Mouse (Mus musculus) cerebellum, postnatal 25 days (tissue): Measurements from ENCODE around the gene Fam216a.

Source experiments
- DNase-seq, 2 experiments: peaks; one replicate each; pipeline ENCODE4 v3.0.0; 2021; ENCODE audit warnings: mixed read lengths in 2 of 2

The Fam216a gene

GRCm38 (mm10) chr5:122390671-122391070, 18.5 kb upstream of the Fam216a start:
- DNase-seq, result no peak

DNA sequence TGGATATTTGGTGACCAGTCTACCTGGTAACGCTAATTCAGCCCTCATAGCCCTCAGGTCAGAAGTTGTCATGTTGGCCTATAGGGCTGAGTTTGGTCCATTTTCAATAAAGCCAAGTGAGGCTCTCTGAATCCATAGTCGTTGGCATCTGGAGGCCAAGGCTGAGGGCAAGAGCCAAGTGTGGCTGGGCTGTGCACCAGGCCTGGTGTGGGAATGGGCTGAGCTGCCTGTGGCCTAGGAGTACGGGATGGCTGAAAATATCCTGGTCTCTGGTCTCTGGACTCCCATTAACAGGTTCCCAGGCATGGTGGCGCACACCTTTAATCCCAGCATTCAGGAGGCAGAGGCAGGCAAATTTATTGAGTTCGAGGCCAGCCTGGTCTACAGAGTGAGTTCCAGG, 17.8 kb upstream of the Fam216a start:
- peak; percentile 43 to 63 for DNase-seq

- peak; percentile 88 to 90 for DNase-seq
These were observed 7.4 kb upstream of the Fam216a start for GRCm38 (mm10) chr5:122379374-122380155.

DNA sequence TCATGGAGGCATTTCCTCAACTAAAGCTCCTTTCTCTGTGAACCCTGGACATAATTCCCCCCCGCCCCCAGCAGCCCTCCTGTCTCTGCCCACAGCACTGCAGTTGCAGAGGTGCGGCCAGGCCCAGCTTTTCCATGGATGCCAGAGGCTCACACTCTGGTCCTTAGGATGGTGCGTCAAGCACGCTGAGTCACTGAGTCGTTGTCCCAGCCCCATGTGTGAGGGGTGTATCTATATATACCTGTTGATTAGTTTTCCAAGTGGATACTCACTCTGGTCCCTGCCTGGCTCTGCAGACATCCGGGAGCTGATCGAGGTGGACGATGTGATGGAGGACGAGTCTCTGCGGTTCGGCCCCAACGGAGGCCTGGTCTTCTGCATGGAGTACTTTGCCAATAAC, 6.0 kb upstream of the Fam216a start:
- DNase-seq, result peak in 1 of 2 experiments; percentile 13

GRCm38 (mm10) chr5:122377101-122377833, 5.1 kb upstream of the Fam216a start:
- DNase-seq, result no peak

DNA sequence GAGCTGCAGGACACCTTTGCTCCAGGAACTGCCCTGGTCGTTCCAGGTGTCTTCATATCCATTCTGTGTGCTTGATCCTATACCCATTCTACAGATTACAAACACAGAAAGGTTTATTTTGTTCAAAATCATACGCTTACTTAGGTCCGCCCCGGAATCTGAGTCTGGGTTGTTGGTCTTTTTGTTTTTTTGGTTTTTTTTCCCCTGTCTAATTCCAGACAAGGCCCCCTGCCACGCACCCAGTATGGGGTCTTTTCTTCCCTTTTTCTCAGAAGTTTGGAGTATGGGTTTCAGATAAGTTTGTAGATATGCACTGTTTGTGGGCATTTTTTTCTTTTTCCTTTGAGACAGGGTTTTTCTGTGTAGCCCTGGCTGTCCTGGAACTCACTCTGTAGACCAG, 714 bp upstream of the Fam216a start:
- peak in 1 of 2 experiments; percentile 40 for DNase-seq

GRCm38 (mm10) chr5:122371591-122372191, 473 bp downstream of the Fam216a start, which contains the start of gene Gpn3:
Gene Gpn3, plus strand, starts transcription at chr5:122371876.
- peak in 1 of 2 experiments; percentile 69 for DNase-seq

DNA sequence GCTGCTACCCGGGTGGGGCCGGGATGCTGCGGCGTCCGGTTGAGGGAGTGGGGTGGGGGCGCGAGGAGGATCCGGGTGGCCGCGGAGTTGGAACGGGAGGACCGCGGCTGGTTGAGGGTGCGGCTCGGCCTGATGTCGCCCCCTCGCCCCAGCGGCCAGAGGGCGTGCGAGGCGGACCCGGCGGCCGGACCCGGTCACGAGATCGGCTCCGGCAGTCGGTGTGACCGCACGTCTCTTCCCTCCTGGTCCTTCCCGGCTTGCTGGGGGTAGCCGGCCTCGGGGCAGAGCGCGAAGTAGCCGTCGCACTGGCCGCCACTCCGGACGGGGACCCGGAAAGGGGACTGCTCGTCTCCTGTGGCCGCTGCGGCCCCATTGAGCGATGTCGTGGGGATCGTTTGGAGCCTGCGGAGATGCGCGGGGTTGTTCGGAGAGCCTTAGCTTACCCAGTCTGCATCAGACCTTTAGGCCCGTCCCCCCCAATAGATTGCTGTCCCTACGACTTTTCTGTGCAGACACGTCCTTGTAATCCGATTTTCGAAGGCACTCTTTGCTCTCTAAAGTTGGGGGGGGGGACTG, 17.6 kb downstream of the Fam216a start:
- no peak for DNase-seq

- DNase-seq, result peak; percentile 100
These were observed 18.2 kb downstream of the Fam216a start, which contains the start of the genes Rad9b and Vps29 for GRCm38 (mm10) chr5:122353807-122354491. Gene Rad9b, minus strand, starts transcription at chr5:122354233. Gene Vps29, plus strand, starts transcription at chr5:122354369.

- peak in 1 of 2 experiments; percentile 31 for DNase-seq
These were observed 26.4 kb downstream of the Fam216a start for GRCm38 (mm10) chr5:122345777-122346176.

- DNase-seq, result peak; percentile 84 to 88
These were observed 27.9 kb downstream of the Fam216a start for GRCm38 (mm10) chr5:122344260-122344659.

GRCm38 (mm10) chr5:122343768-122344167, 28.4 kb downstream of the Fam216a start:
- DNase-seq, result no peak

DNA sequence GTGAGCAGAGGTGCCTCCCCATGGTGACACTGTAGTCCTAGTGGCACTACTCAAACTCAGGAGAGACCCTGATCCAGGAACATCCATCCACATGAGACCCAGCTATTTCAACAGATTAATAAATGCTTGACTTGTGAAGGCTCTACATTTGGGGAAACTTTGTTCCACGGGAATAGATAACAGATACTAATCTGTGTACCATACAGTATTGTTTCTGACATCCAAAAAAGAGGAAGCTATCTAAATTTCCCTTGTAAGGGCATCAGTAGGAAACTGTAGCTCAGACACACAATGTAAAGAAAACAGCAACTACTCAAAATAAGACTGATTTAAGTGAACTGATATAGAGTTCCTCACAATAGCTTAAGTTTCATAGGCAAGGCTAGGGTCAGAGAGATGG, 29.3 kb downstream of the Fam216a start:
- DNase-seq, result no peak

- no peak for DNase-seq
These were observed 35.4 kb downstream of the Fam216a start for GRCm38 (mm10) chr5:122336554-122337294.

DNA sequence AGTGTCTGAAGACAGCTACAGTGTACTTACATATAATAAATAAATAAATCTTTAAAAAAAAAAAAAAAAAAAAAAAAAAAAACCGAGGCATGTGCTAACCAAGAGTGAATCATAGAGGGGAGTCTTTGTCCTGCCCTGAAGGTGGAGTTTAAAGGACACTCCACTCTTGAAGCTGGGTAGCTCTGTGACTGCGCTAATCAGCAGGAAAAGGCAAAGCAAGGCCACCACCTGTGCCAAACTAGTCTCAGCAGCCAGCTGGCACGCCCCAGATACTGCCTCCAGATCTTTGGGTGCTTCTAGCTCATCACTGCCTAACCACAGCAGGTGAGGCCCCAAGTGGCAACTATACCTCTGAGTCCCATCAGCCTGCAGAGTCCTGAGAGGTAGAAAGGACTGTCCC, 37.5 kb downstream of the Fam216a start:
- peak in 1 of 2 experiments; percentile 43 for DNase-seq

GRCm38 (mm10) chr5:122330269-122330668, 41.9 kb downstream of the Fam216a start:
- DNase-seq, result no peak

DNA sequence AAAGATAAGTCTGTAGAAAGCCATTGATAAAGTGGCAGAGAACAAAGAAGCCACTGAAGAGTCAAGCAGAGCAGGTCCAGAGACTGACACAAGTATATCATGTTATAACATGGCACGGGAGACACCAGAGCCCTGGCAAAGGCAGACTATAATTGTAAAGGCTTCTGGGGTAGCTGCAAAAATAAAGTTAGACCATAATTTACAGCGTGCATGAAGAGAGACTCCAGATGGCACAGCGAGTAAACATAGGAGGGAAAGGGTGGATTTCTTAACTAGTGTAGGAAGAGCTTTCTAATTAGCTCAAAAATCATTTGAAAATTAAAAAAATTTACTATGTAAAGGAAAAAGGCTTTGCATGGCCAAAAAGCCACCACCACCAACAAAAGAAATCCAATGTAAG, 44.9 kb downstream of the Fam216a start:
- DNase-seq, result no peak

DNA sequence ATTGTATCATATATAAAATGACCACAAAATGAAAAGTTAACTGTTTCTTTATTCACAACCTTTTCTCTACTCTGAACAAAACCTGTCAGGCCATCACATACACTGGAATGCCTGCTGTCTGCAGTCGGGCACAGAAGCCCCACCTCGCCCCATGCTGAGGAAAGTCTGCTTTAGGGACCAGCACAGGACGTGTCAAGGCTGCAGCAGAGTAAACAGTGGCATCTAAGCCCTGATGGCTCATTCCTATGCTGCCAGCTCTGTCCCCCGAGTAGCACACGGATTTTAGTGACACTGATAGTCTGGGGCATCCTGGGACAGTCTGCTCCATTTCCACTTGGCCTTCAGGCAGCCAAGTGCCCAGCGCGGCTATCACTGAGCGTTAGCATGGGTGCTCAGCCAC, 46.7 kb downstream of the Fam216a start:
- DNase-seq, result peak in 1 of 2 experiments; percentile 64

- DNase-seq, result peak; percentile 89 to 90
These were observed 47.3 kb downstream of the Fam216a start for GRCm38 (mm10) chr5:122324608-122325431.

GRCm38 (mm10) chr5:122323523-122323922, 48.6 kb downstream of the Fam216a start:
- peak; percentile 36 to 46 for DNase-seq
